Mouse (Mus musculus) gastrocnemius, adult 8-10 months (tissue): ENCODE data around the gene Eef1g. TPM values are rescaled to one million over a fixed set of nuclear protein-coding genes. Genes with fewer than 3 reads are reported as not detected.
A peak's percentile ranks its signal among the peaks of the same experiment; 100 is the strongest.
"Not testable (repeated sequence)": the region's sequence is repeated elsewhere in the genome, so short reads cannot be mapped to it uniquely, and the experiment has no call there.

Experiments used
- DNase-seq, 2 experiments: peaks; one replicate each; pipeline ENCODE4 v3.0.0; 2022; ENCODE audit warnings: low spot score in 2 of 2
- total RNA-seq, 4 experiments: library from RNA; stranded (reverse); gene quantifications; 2 replicates each; pipeline ENCODE4 v1.2.4; 2022

Gene Eef1g
- total RNA-seq, 4 experiments from 2014 or later: 411 to 454 (median 425) TPM

DNA sequence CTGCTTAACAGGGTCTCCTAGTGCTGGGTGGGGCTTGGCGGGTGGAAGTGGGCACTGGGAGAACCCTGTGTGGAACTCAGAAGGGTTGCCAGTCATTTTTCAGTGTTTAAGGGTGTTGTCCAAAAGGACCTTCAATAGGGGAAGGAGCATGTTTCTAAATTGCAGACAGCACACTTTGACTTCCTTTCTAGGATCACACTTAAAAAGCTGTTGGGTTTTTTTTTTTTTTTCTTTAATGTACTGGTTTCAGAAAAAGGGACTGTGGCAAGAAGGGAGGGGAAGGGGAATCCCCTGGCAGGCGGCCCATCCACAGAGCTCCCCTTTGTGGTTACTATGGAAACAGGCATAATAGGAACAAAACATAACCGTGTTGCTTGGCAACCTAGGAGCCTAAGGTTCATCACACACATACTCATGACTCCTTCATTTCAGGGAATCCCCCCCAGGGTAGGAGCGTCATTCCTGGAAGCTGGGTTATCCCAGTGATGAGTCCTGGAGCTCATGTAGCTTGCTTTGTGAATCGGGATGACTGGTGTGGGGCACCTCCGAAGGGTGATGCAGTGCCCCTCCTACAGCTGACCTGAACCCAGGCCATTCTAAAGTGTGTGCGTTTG, 17.5 kb downstream of the Eef1g start:
- peak; percentile 67 to 69 for DNase-seq

DNA sequence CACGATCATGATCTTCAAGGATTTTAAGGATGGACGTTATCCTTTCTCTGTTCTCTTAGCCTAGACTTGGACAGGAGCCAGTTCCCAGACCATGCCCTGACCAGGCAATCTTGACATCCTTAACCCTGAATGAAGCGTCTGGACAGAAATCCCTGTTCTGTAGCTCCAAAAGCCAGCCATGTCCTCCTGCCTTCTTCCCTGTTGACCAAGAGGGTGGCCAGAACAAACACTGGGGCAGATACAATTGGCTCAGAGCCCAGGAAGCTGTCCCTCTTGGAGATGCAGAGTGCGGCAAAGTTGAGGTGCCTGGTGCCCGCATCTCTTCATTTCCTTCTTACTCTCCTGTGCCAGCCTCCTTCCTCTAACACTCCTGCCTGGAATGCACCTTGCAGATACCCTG, 19.1 kb downstream of the Eef1g start:
- DNase-seq: no peak

DNA sequence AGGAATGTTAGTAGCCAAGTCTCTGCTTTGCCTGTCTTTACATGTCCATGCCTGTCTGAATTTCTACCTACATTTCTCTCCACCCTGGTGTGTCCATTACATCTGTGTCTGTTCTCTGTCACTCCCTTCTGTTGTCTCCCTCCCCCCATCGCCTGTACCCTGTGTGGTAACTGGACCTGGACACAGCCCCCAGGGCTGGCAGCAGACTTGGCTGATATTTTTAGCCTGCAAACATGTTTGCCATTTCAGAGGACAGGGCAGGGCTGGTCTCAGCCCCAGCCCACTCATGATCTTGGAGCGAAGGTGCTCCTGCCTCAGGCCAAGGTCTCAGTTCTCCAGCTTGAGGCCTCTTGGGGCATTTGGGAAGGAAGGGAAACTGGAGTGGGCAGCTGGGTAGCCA, 21.0 kb downstream of the Eef1g start:
- DNase-seq: peak; percentile 76 to 81

DNA sequence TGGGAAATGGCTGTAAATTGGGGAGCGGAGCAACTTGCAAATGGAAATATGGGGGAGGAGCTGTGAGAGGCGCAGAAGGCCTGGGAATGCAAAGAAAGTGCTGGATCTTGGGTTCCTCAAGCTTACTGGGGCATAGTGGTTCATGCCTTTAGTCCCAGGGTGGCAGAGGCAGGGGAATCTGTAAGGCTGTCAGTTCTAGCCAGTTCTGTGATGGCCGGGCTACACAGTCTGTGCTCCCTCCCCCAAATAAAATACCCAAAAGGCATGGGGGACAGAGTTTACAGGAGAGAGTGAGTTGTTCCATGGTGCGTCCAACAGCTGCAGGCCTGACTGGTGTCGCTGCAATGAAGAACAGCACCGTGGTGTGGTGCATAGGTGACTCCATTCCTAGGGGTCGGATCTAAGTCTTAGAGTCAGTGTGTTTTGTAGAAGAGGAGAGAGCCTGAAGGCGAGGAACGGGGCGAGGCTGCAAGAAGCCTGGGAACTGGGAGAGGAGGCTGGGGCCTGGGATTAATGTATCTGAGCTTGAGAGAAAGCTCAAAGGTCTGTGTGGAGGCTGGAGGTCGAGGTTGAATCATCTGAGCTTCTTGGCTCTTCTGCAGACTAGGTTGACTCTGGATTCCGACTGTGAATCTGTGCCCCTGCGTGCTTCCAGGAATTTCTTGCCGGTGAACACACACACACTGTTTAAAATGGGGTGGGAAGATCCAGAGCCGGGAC, 21.7 kb downstream of the Eef1g start:
- DNase-seq: no peak

DNA sequence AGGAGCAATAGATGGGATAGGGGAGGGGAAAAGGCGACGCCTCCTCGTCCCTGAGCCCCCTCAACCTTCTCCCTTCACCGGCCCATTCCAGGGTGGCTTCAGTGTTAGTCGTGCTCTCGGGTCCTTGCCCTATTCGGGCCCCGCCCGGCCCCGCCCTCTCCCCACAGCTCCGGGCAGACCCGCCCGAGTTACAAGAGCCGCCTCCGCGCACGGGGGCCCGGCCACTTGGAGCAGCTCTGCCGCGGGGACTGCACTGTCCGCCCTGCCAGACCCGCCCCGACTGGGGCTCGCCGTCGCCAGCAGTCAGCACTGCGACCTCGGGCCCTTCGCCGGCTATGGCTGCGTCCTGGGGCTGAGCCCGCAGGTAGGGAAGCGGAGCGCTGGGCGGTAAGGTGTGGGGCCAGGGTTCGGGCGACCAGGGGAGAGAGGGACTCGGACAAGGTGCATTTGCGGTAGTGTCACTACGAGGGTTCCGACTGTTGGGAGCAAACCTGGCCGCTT, 22.3 kb downstream of the Eef1g start, which contains the start of gene Ahnak:
TSS of gene Ahnak (plus strand) at position 219 of the 501 bp plus-strand sequence.
- peak; percentile 79 to 86 for DNase-seq

DNA sequence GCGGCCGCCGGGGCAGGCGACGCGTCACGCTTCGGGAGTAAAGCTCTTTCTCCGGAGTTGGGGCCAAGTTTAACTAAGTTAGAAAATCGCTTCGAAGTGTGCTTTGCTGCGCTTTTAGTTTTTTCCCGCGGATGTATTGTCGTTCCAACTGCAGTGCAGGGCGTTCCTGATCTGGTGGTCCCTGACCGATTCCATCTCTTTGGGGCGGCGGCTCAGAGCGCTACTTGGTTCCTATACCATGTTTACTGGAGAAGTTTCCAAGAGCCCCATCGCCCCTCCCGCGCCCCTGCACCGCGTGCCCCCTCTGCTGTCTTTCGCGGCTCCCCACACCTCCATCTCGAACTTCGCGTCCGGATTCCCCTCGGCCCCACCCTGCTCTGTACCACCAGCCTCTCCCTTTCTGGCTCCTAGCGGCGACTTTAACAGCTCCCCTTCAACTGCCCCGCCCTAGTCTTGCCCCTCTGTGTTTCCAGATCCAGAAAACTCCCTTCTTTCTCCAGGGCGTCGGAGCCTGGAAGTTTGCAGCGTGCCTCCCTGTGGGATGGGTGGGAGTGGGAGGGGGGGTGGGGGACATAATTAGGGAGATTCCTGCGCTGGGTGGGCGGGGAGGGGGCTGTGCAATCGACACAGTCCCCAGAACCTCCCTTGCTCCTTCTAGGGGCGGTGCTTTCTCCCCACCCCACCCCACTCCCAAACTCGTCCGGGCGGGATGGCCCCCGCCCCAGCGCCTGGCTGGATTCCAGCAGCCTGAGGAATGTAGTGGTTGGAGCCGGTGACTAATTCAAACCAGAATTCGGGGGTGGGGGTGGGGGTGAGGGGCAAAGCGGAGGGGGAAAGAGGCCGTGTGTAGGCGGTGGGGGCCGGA, 23.0 kb downstream of the Eef1g start:
- peak; percentile 85 to 90 for DNase-seq

DNA sequence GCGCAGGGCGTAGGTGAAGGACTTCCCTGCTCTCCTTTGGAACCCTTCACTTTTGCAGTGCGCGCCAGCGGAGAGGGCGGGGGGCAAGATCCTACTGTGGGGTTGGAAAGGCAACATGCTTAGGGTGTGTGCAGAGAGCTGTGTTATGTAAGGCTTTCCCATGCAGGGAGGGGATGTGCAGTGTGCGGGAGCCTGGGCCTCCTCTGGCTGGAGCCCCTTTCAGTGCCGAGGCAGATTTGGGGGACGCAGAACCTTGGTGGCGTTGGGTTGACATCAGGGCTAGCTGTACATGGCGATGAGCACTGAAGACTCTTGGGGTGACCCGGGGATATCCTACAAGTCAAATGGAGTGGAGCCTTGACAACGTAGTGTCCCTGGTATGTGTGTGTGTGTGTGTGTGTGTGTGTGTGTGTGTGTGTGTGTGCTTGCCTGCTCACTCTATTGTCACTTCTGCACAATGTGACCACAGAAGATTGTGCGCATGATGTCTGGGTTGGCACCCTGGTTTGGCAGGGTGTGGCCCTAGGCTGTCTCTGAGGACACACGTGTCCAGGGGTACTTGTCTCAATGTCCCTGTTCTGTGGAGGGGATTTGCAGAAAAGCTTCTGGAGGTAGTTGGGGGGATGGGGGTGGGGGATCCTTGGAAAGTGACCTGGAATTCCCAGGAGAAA, 23.7 kb downstream of the Eef1g start:
- peak in 1 of 2 experiments; percentile 49 for DNase-seq

DNA sequence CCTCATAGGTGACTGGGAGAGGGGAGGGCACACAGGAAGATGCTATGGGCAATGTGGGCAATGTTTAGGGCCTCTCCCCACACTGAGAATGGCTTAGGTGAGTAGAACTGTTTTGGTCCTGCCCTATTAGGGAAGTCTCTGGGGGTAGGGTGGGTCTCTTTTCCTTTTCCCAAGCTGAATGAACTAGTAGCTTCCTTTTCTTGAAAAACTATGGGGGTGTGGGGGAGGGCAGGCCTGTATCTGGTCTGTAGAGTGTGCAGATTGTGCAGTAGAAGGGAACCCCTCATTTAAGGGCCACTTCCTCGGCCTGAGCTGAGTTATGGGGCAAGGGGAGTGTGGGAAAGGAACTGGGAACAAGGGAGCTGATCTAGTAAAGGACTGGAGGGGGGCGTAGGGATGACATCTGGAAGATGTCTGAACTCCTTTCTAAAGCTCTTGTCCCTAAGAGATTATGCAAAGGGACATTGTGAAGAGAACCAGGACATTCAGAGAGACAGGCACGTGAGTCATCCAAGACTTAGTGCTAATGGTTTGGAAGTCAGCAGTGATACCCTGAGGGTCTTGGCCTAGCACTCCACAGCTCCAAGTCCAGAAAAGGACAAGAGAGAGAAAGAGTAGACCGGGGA, 24.5 kb downstream of the Eef1g start:
- DNase-seq: no peak

DNA sequence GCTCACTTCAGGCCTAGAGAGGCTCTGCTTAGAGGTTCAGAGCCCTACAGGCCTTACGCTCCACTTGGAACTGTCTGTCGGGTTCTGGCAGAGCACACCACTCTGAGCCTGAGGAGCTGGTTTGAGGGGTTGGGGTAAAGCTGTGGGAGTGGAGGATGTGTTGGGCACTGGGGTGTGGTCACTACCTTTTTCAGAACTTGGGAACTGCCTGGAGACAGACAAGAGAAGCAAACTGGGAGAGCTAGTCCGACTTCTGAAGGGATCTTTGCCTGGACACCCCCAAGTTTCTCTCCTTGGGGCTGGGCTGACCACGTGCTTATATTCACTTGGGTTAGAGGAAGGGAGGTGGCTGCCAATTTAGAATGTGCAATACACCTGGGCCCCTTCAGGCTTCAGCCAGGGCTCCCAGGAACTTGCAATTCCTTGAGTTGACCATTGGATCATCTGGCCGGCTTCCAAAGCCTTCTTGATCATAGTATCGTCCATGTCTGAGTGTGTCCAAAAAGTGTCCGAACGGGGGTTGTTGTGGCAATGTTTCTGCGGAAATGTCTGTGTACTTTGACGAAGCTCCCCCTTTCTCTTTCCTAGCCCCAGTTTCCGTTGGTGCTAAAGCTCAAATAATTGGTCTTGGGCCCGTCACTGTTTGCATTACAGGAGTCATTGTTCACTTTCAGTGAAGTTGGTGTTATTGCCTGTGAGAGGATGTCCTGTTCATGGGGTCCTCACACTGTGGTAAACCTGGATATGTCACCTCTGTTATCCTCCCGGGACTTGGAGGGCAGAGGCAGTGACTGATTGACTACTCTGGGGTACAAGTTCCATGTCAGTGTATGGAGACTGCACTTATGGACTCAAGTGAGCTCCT, 25.3 kb downstream of the Eef1g start:
- peak in 1 of 2 experiments; percentile 46 for DNase-seq

DNA sequence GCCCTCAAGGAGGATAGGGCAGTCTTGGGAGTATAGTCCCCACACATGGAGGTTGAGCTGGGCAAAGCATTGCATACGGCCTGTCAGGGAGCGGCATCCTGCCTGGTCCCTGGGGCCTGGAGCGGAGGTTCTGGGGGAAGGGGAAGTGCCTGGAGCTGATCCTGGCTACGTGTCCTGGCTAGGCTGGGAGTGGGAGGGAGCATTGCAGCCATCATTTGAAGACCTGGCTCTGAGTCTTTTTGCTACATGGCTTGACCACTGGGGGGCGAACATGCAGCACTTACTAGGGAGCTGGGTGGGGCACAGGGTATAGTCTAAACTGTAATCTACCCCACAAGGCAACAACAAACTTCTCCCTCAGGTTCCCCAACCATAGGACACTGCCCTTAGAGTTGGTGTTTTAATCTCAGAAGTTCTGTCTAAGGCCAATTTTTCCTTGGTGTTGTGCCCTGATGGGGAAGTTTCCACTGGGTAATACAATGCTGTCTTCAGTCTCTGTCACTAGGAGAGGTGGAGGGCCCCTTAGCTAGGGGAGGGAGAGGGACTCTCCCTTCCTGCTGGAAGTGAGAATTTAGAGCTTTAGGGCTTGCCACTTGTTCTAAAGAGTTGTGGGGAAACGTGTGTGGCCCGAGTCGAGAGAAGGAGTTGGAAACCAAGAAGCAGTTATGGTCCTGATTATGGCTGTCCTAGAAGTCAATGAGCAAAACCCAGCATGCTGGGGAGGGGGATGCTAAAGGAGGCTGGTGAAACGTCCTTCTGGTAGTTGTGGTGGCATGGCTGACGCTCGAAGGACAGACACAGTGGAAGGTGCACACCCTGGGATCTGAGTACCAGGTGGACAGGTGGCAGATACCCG, 26.2 kb downstream of the Eef1g start:
- DNase-seq: peak; percentile 85 to 86

DNA sequence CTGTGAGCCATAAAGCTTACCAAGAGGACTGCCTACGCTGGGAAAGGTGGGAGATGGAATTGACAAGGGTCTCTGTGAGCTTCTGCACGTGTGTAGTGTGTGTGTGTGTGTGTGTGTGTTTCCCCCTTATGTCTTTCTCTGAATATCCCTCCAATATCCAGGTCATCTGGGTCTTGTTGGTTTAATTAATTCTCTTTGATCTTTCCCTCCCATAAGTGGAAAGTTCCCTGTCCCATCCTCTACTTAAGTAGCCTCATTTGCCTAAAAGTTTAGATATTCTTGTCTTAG, 26.7 kb downstream of the Eef1g start:
- DNase-seq: no peak

DNA sequence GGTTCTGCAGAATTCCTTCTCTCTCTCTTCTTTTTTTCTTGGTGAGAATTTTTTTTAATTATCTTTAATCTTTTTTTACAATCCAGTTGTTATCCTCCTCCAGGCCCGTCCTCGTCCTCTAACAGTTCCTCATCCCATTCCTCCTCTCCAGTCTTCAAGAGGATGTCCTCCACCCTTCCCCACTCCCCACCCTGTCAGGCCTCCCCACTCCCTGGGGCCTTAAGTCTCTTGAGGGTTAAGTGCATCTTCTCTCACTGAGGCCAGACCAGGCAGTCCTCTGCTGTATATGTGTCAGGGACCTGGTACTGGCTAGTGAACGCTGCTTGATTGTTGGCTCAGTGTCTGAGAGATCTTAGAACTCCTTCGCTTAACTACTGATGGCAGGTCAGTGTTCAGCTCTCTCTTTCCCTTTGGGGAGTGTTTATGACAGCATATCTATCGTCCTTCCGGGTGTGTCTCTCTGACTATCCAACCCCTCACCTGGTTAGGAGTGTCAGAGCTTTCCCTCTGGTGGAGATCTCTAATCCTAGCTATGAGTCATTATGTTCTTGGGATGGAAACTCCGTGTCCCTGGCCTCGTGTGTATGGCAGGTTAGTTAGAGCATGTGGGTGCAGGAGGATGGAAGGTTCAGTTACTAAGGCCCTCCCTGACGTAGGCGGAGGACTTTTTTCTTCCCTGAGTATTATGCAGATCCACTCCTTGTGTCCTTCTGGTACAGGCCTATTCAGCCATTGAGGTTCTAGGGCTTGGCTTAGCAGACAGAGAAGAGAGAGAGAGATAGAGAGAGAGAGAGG, 28.2 kb downstream of the Eef1g start:
- DNase-seq: no peak

DNA sequence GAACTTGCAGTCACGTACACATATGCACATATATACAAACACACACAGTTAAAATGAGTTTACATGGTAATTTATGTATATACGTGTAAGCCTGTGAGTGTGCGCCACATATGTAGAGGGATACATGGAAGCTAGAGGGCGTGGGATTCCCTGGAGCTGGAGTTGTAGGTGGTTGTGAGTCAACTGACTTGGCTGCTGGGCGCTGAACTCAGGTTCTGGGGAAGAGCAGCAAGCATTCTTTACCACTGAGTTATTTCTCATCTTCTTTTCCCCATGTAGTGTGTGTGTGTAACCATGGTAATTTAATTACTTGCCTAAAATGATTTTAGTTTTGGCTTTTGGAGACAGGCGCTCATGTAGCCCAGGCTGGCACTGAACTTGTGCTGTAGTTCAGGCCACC, 29.8 kb downstream of the Eef1g start:
- no peak for DNase-seq

DNA sequence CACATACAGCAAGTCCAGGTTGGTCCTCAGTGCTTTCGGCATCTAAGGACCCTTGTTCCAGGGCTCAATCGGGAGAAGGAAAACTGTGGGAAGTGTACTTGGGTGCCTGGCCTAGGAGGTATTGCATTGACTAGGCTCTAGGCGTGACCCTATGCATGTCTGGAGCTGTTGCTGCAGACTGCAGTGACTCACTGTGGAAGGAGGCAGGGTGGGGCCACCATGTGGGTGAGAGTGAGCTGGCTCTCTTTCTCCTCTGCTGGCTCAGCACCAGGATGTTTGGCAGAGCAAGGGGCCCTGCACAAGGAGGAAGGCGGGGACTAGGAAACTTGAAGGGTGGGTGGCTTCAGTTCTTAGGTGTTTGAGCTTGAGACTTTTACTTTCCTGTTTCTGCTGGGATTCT, 30.7 kb downstream of the Eef1g start:
- DNase-seq: peak; percentile 83 to 87

DNA sequence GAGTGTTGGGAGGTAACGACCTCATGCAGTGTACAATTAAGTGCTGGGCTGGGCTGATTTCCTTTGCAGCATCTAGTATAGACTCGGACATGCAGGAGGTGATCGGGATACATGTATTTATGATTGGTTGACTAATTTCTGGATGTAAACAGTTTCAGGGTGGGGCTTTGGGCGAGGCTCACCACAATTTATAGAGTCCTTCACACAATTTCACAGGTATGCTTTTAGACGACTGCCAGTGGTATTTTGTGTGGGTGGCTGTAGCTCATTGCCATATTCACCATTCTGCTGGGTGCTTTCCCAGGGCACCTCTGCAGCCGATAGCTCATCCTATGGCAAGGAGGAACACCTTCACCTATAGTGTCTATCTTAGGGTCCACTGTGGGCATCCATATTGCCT, 31.7 kb downstream of the Eef1g start:
- DNase-seq: no peak

DNA sequence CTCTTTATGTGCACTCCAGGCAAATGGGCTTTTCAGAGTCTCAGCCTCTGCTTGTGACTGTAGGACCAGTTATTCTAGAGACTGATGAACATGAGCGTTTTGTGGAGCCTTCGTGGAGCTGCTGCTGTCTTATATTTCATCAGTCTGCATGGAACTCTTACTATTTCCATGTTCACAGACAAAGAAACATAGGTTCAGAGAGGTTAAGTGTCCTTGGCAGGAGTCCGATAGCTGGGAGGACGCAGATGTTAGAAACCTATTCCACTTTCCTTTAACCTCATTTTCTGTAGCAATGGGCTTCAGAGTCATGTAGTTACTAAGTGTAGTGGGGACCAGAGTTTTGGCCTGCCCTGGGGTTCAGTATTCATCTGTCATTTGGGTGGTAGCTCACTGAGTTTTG, 32.4 kb downstream of the Eef1g start:
- DNase-seq: no peak

DNA sequence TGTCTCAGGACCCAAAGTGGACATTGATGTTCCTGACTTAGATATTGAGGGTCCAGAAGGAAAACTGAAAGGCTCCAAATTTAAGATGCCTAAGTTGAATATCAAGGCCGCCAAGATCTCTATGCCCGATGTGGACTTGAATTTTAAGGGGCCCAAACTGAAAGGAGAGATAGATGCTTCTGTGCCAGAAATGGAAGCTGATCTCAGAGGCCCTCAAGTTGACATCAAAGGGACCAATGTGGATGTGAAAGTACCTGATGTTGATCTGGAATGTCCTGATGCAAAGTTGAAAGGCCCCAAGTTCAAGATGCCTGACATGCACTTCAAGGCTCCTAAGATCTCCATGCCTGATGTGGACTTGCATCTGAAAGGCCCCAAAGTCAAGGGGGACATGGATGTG, 40.1 kb downstream of the Eef1g start:
- not testable (repeated sequence) for DNase-seq

DNA sequence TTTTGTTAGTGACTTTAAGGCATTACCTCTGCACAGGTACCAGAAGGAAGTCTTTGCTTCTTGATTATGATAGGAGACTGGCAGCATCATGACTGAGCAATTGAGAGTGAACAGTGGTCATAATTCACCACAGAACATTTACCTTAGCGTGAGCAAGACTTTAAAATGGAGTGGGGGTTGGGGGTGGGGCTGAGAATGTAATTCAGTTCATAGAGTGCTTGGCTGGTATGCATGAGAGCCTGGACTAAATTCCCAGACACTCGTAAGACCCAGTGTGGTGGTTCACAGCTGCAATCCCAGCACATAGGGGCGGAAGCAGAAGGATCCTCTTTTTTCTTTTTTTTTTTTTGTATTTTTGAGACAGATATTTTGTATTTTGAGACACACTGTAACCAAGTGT, 52.5 kb downstream of the Eef1g start:
- DNase-seq: no peak
